ENCODE assay signal across 17 mouse cellular contexts in genomic region chr3:152405978-152406640, GRCm38 (mm10). TPM values are rescaled to one million over a fixed set of nuclear protein-coding genes. Genes with fewer than 3 reads are reported as not detected.
A peak's percentile ranks its signal among the peaks of the same experiment; 100 is the strongest.
DNase-seq lines count a peak whose midpoint lies in the region; ATAC-seq and TF ChIP-seq lines count a peak whose summit lies in the region.
"Had no signal": no experiment of that assay in that cellular context is flagged by ENCODE, and none has a peak within 500 bp of the region (broad histone marks: within the 10 kb centered on the region; RNA-seq: fewer than 3 reads in every experiment).

No protein-coding gene starts in this region.

- H3K27me3 ChIP-seq in liver, embryonic 11.5 days (replicated peaks; ENCODE audit: control insufficient read depth, insufficient read depth, low read length) = no peaks in the 10 kb centered on the region
- H3K27me3 ChIP-seq in liver, embryonic 14.5 days (ENCODE audit: control insufficient read depth, insufficient read depth, low read length) = no peaks in the 10 kb centered on the region
- H3K27me3 ChIP-seq: embryonic facial prominence, embryonic 12.5 days; forebrain, embryonic 13.5 days; limb, embryonic 12.5 days; neural tube, embryonic 13.5 days had no signal

- no peak overlapping the region for H3K4me3 ChIP-seq in gastrocnemius, adult 2 months
- no peak overlapping the region for H3K4me3 ChIP-seq in liver, embryonic 11.5 days (ENCODE audit: low read depth, low read length)
- no peak overlapping the region for H3K4me3 ChIP-seq in liver, embryonic 14.5 days (ENCODE audit: insufficient read depth in 1 of 2, low read depth in 2 of 2, low read length in 2 of 2)
- H3K4me3 ChIP-seq: embryonic facial prominence, embryonic 12.5 days; forebrain, embryonic 13.5 days; limb, embryonic 12.5 days; neural tube, embryonic 13.5 days had no signal

- no peak for DNase-seq in gastrocnemius, adult 2 months
- no peak for DNase-seq in gastrocnemius, postnatal 4 days (ENCODE audit: low spot score in 2 of 2)
- no peak for DNase-seq in liver, embryonic 11.5 days (ENCODE audit: low spot score)
- DNase-seq in liver (no peak), adipocyte (ENCODE audit: low spot score) (no peak)
- DNase-seq in liver, embryonic 14.5 days (ENCODE audit: low read depth in 3 of 3, low spot score in 3 of 3) = no peak
- no peak for DNase-seq in Muller cell, postnatal 12 days (ENCODE audit: inconsistent ontology term)
- DNase-seq in cerebellum, adult 9-10 months = no peak
- DNase-seq: cerebellum, postnatal 25 days; kidney, postnatal 25 days; lung, postnatal 14 days; retina, postnatal 1 day; spleen, adult 18-20 months had no signal

- peak overlapping the region; percentile 46; the same call in 1 of the 2 replicates for H3K4me2 ChIP-seq in liver, embryonic 11.5 days
- H3K4me2 ChIP-seq in liver, embryonic 14.5 days (ENCODE audit: low read depth) = peak overlapping the region; percentile 15; the same call in 1 of the 2 replicates
- H3K4me2 ChIP-seq: embryonic facial prominence, embryonic 12.5 days; forebrain, embryonic 13.5 days; limb, embryonic 12.5 days; neural tube, embryonic 13.5 days had no signal

- no peaks in the 10 kb centered on the region for H3K36me3 ChIP-seq in liver, embryonic 11.5 days (ENCODE audit: control insufficient read depth, insufficient read depth, low read length)
- no peaks in the 10 kb centered on the region for H3K36me3 ChIP-seq in liver, embryonic 14.5 days (replicated peaks; ENCODE audit: control insufficient read depth, insufficient read depth, low read depth)
- H3K36me3 ChIP-seq: embryonic facial prominence, embryonic 12.5 days; neural tube, embryonic 13.5 days had no signal

- peaks cover 58% of the 10 kb centered on the region for H3K4me1 ChIP-seq in liver, embryonic 11.5 days (replicated peaks; ENCODE audit: control insufficient read depth, insufficient read depth, low read length)
- H3K4me1 ChIP-seq in liver, embryonic 14.5 days (replicated peaks; ENCODE audit: control insufficient read depth in 2 of 2, insufficient read depth in 2 of 2, low read length in 1 of 2) = peaks cover 38 to 49% of the 10 kb centered on the region in 2 experiments
- H3K4me1 ChIP-seq: forebrain, embryonic 13.5 days had no signal

- H3K9ac ChIP-seq in liver, embryonic 11.5 days (ENCODE audit: low read depth, low read length) = no peak overlapping the region
- no peak overlapping the region for H3K9ac ChIP-seq in liver, embryonic 14.5 days (replicated peaks)
- H3K9ac ChIP-seq: embryonic facial prominence, embryonic 12.5 days; forebrain, embryonic 13.5 days; limb, embryonic 12.5 days; neural tube, embryonic 13.5 days had no signal

- WGBS in liver, embryonic 11.5 days = 47% methylated on average over 4 of the region's 4 CpGs
- WGBS in liver, embryonic 14.5 days (ENCODE audit: insufficient replicate concordance) = 7% methylated on average over 4 of the region's 4 CpGs

- no peaks in the 10 kb centered on the region for H3K9me3 ChIP-seq in liver, embryonic 11.5 days (ENCODE audit: control insufficient read depth, low read length)
- H3K9me3 ChIP-seq in liver, embryonic 14.5 days (ENCODE audit: control insufficient read depth, low read length) = no peaks in the 10 kb centered on the region
- H3K9me3 ChIP-seq: embryonic facial prominence, embryonic 12.5 days; forebrain, embryonic 13.5 days; limb, embryonic 12.5 days; neural tube, embryonic 13.5 days had no signal

- peak overlapping the region; percentile 60 for H3K27ac ChIP-seq in gastrocnemius, adult 2 months
- H3K27ac ChIP-seq in liver, embryonic 11.5 days (ENCODE audit: low read depth, low read length) = peak overlapping the region; percentile 34; the same call in 1 of the 2 replicates
- no peak overlapping the region for H3K27ac ChIP-seq in liver, embryonic 14.5 days
- H3K27ac ChIP-seq: embryonic facial prominence, embryonic 12.5 days; forebrain, embryonic 13.5 days; limb, embryonic 12.5 days; neural tube, embryonic 13.5 days had no signal

- no peak for TF ChIP-seq CTCF in gastrocnemius, adult 2 months (IDR thresholded peaks at IDR 0.05)
- TF ChIP-seq CTCF in liver, embryonic 14.5 days (IDR thresholded peaks at IDR 0.05; ENCODE audit: low read depth) = no peak

- intact Hi-C loops in gastrocnemius, adult 2 months (cut with DNase I) = no loop called here

- TF ChIP-seq EP300 in liver, embryonic 14.5 days (IDR thresholded peaks at IDR 0.05; ENCODE audit: low read depth) = no peak

- peak; percentile 56 for ATAC-seq in liver, embryonic 11.5 days (replicated peaks; ENCODE audit: low FRiP score)
- peak; percentile 22; the same call in 1 of the 2 replicates for ATAC-seq in liver, embryonic 14.5 days (ENCODE audit: insufficient read depth)
- ATAC-seq: forebrain, embryonic 13.5 days had no signal

RNA-seq across cellular contexts. Expression of gene Zzz3, which starts 10.8 kb away (rescaled TPM):
- total RNA-seq in gastrocnemius, adult 2 months (2021) = 10 to 100 TPM; 15.7 to 18.1 TPM
- 10 to 100 TPM; 30.1 to 35.8 TPM for total RNA-seq in gastrocnemius, postnatal 4 days (2021)
- polyA plus RNA-seq in liver, embryonic 11.5 days (2014; fragmentation: Nextera tagmentation; extraction: Ambion mirVana) = 45.5 and 45.7 TPM in 2 replicates
- polyA plus RNA-seq in liver, embryonic 14.5 days (2012; rRNA removed) = 7.3 and 7.8 TPM in 2 replicates
- 17.0 and 19.1 TPM in 2 replicates for polyA plus RNA-seq in liver, embryonic 14.5 days (2014; fragmentation: Nextera tagmentation; extraction: Ambion mirVana)

RNA-seq across cellular contexts. Expression of gene Usp33, which starts 59.8 kb away (rescaled TPM):
- total RNA-seq in gastrocnemius, adult 2 months (2021) = 10 to 100 TPM; 20.9 to 22.0 TPM
- 10 to 100 TPM; 29.9 to 32.3 TPM for total RNA-seq in gastrocnemius, postnatal 4 days (2021)
- 42.0 and 46.1 TPM in 2 replicates for polyA plus RNA-seq in liver, embryonic 11.5 days (2014; fragmentation: Nextera tagmentation; extraction: Ambion mirVana)
- 11.7 and 18.5 TPM in 2 replicates for polyA plus RNA-seq in liver, embryonic 14.5 days (2012; rRNA removed)
- polyA plus RNA-seq in liver, embryonic 14.5 days (2014; fragmentation: Nextera tagmentation; extraction: Ambion mirVana) = 23.1 and 24.8 TPM in 2 replicates
